Comparison of ENCODE assay signal across 28 mouse cellular contexts in the genomic region with DNA sequence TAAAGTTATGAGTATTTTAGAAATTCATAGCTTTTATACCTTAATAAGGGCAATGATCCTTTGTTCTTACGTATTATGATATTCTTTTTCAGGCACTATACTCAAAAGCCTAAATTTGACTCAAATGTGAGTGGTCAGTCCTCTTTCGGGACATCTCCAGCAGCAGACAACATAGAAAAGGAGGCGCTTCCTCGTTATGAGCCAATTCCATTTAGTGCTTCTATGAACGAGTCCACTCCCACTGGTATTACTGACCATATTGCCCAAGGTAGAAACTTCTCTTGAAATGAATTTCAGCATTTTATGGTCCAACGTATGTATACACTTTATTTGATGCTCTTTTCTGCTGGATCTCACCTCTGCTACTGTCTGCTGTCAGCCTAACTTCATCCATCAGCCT. TPM values are rescaled to one million over a fixed set of nuclear protein-coding genes. Genes with fewer than 3 reads are reported as not detected.
DNase-seq lines count a peak whose midpoint lies in the region; ATAC-seq and TF ChIP-seq lines count a peak whose summit lies in the region.
"Had no signal": no experiment of that assay in that cellular context is flagged by ENCODE, and none has a peak within 500 bp of the region (broad histone marks: within the 10 kb centered on the region; RNA-seq: fewer than 3 reads in every experiment).

No protein-coding gene starts in this region.

- H3K9ac ChIP-seq in kidney, embryonic 16.5 days (replicated peaks; ENCODE audit: low read length) = no peak overlapping the region
- no peak overlapping the region for H3K9ac ChIP-seq in liver, embryonic 13.5 days
- no peak overlapping the region for H3K9ac ChIP-seq in liver, postnatal 0 days (replicated peaks)
- no peak overlapping the region for H3K9ac ChIP-seq in midbrain, embryonic 11.5 days (ENCODE audit: low read length)
- H3K9ac ChIP-seq in midbrain, embryonic 15.5 days = no peak overlapping the region
- H3K9ac ChIP-seq: embryonic facial prominence, embryonic 13.5 days; embryonic facial prominence, embryonic 15.5 days; forebrain, embryonic 12.5 days had no signal

- no peaks in the 10 kb centered on the region for H3K4me1 ChIP-seq in kidney, embryonic 16.5 days (ENCODE audit: insufficient read depth, low read length)
- peaks cover 40% of the 10 kb centered on the region for H3K4me1 ChIP-seq in liver, embryonic 13.5 days (replicated peaks)
- H3K4me1 ChIP-seq in liver, postnatal 0 days (ENCODE audit: insufficient read depth) = peaks cover 5% of the 10 kb centered on the region; the same call in 1 of the 2 replicates
- H3K4me1 ChIP-seq in midbrain, embryonic 11.5 days (ENCODE audit: control insufficient read depth, insufficient read depth, low read length) = no peaks in the 10 kb centered on the region
- H3K4me1 ChIP-seq in midbrain, embryonic 15.5 days = no peaks in the 10 kb centered on the region
- peaks cover 1% of the 10 kb centered on the region; the same call in 1 of the 2 replicates for H3K4me1 ChIP-seq in brown adipose tissue, adult 24 weeks (ENCODE audit: control insufficient read depth, insufficient read depth, insufficient read length, low read length)
- H3K4me1 ChIP-seq: embryonic facial prominence, embryonic 13.5 days; embryonic facial prominence, embryonic 15.5 days; forebrain, embryonic 10.5 days; forebrain, embryonic 12.5 days had no signal

- no peak overlapping the region for H3K4me2 ChIP-seq in kidney, embryonic 16.5 days (replicated peaks; ENCODE audit: low read depth, low read length)
- H3K4me2 ChIP-seq in liver, embryonic 13.5 days = no peak overlapping the region
- no peak overlapping the region for H3K4me2 ChIP-seq in liver, postnatal 0 days (ENCODE audit: low read depth, low read length)
- H3K4me2 ChIP-seq in midbrain, embryonic 11.5 days = no peak overlapping the region
- H3K4me2 ChIP-seq in midbrain, embryonic 15.5 days = no peak overlapping the region
- H3K4me2 ChIP-seq: embryonic facial prominence, embryonic 13.5 days; embryonic facial prominence, embryonic 15.5 days; forebrain, embryonic 12.5 days had no signal

- ATAC-seq in kidney, embryonic 16.5 days (ENCODE audit: low FRiP score, low TSS enrichment) = no peak
- ATAC-seq in liver, embryonic 13.5 days (ENCODE audit: low read depth) = no peak
- no peak for ATAC-seq in liver, postnatal 0 days
- ATAC-seq in midbrain, embryonic 11.5 days (ENCODE audit: low FRiP score) = no peak
- ATAC-seq in midbrain, embryonic 15.5 days (replicated peaks) = no peak
- ATAC-seq: activated CD4-positive, CD25-positive, alpha-beta regulatory T cell, adult 4 months; forebrain, embryonic 14.5 days; forebrain, embryonic 16.5 days; Patski had no signal

- H3K4me3 ChIP-seq in kidney, embryonic 16.5 days (ENCODE audit: low read length) = no peak overlapping the region
- no peak overlapping the region for H3K4me3 ChIP-seq in liver, embryonic 13.5 days (replicated peaks)
- no peak overlapping the region for H3K4me3 ChIP-seq in liver, postnatal 0 days (ENCODE audit: low read depth, low read length)
- H3K4me3 ChIP-seq in midbrain, embryonic 11.5 days (ENCODE audit: low read depth, low read length) = no peak overlapping the region
- no peak overlapping the region for H3K4me3 ChIP-seq in midbrain, embryonic 15.5 days
- H3K4me3 ChIP-seq in brown adipose tissue, adult 24 weeks (ENCODE audit: insufficient read depth, low read depth, low read length) = no peak overlapping the region
- H3K4me3 ChIP-seq: embryonic facial prominence, embryonic 13.5 days; embryonic facial prominence, embryonic 15.5 days; erythroblast, embryonic 14.5 days; forebrain, embryonic 10.5 days; forebrain, embryonic 12.5 days had no signal

- TF ChIP-seq EP300 in liver, postnatal 0 days (IDR thresholded peaks at IDR 0.05; ENCODE audit: low read depth) = no peak

- no peak for TF ChIP-seq CTCF in liver, postnatal 0 days (IDR thresholded peaks at IDR 0.05; ENCODE audit: low read depth)

- 94% methylated on average over 6 of the region's 6 CpGs for WGBS in kidney, embryonic 16.5 days
- WGBS in liver, embryonic 13.5 days (ENCODE audit: insufficient replicate concordance) = 89% methylated on average over 6 of the region's 6 CpGs
- WGBS in liver, postnatal 0 days (ENCODE audit: insufficient replicate concordance) = 93% methylated on average over 6 of the region's 6 CpGs
- 96% methylated on average over 6 of the region's 6 CpGs for WGBS in midbrain, embryonic 11.5 days
- 96% methylated on average over 6 of the region's 6 CpGs for WGBS in midbrain, embryonic 15.5 days

- no peaks in the 10 kb centered on the region for H3K27me3 ChIP-seq in kidney, embryonic 16.5 days (ENCODE audit: insufficient read depth, low read length)
- no peaks in the 10 kb centered on the region for H3K27me3 ChIP-seq in liver, embryonic 13.5 days
- H3K27me3 ChIP-seq in liver, postnatal 0 days (ENCODE audit: insufficient read depth, low read length) = no peaks in the 10 kb centered on the region
- H3K27me3 ChIP-seq in midbrain, embryonic 11.5 days (ENCODE audit: control insufficient read depth, insufficient read depth, low read length) = no peaks in the 10 kb centered on the region
- H3K27me3 ChIP-seq in midbrain, embryonic 15.5 days (replicated peaks) = no peaks in the 10 kb centered on the region
- H3K27me3 ChIP-seq: embryonic facial prominence, embryonic 13.5 days; embryonic facial prominence, embryonic 15.5 days; forebrain, embryonic 12.5 days; Patski had no signal

- 0 out of 2 replicates have a peak overlapping the region, but pooled peaks have one; percentile 7 for H3K27ac ChIP-seq in kidney, embryonic 16.5 days (ENCODE audit: low read length)
- 0 out of 2 replicates have a peak overlapping the region, but pooled peaks have one; percentile 27 for H3K27ac ChIP-seq in liver, embryonic 13.5 days
- no peak overlapping the region for H3K27ac ChIP-seq in liver, postnatal 0 days (ENCODE audit: low read depth)
- no peak overlapping the region for H3K27ac ChIP-seq in midbrain, embryonic 11.5 days (ENCODE audit: low read depth, low read length)
- no peak overlapping the region for H3K27ac ChIP-seq in midbrain, embryonic 15.5 days
- H3K27ac ChIP-seq in brown adipose tissue, adult 24 weeks (replicated peaks; ENCODE audit: low read depth, low read length) = peak overlapping the region; percentile 24; the same call in 1 of the 2 replicates
- H3K27ac ChIP-seq: embryonic facial prominence, embryonic 13.5 days; embryonic facial prominence, embryonic 15.5 days; forebrain, embryonic 10.5 days; forebrain, embryonic 12.5 days had no signal

- H3K9me3 ChIP-seq in kidney, embryonic 16.5 days (ENCODE audit: low read length) = no peaks in the 10 kb centered on the region
- no peaks in the 10 kb centered on the region for H3K9me3 ChIP-seq in liver, embryonic 13.5 days (replicated peaks)
- H3K9me3 ChIP-seq in liver, postnatal 0 days (ENCODE audit: low read length) = no peaks in the 10 kb centered on the region
- H3K9me3 ChIP-seq in midbrain, embryonic 11.5 days (ENCODE audit: control insufficient read depth, low read length) = no peaks in the 10 kb centered on the region
- H3K9me3 ChIP-seq in midbrain, embryonic 15.5 days = no peaks in the 10 kb centered on the region
- H3K9me3 ChIP-seq: embryonic facial prominence, embryonic 13.5 days; embryonic facial prominence, embryonic 15.5 days; forebrain, embryonic 10.5 days; forebrain, embryonic 12.5 days; G1E had no signal

- H3K36me3 ChIP-seq in kidney, embryonic 16.5 days (ENCODE audit: insufficient read depth, low read length) = peaks cover 62% of the 10 kb centered on the region
- H3K36me3 ChIP-seq in liver, embryonic 13.5 days = peaks cover 80% of the 10 kb centered on the region
- H3K36me3 ChIP-seq in liver, postnatal 0 days (replicated peaks; ENCODE audit: insufficient read depth, low read length) = peaks cover 73% of the 10 kb centered on the region
- peaks cover 30% of the 10 kb centered on the region for H3K36me3 ChIP-seq in midbrain, embryonic 11.5 days (ENCODE audit: control insufficient read depth, insufficient read depth, low read length)
- peaks cover 54% of the 10 kb centered on the region for H3K36me3 ChIP-seq in midbrain, embryonic 15.5 days (replicated peaks)

- DNase-seq in kidney, adult 11 months = no peak
- no peak for DNase-seq in liver, embryonic 13.5 days
- no peak for DNase-seq in liver, postnatal 0 days
- peak; percentile 75 for DNase-seq in midbrain, embryonic 11.5 days (ENCODE audit: low spot score, missing footprints)
- DNase-seq in spleen, postnatal 36 days (ENCODE audit: low spot score in 2 of 2) = no peak
- DNase-seq: adrenal gland, adult 8-10 months; adrenal gland, postnatal 14 days; adrenal gland, postnatal 36 days; cerebellum, adult 11 months; cerebellum, adult 18-20 months; cerebellum, adult 8-10 months; cerebellum, adult 9-11 months; cerebellum, postnatal 14 days; cerebellum, postnatal 36 days; embryo, embryonic 11 days had no signal

RNA-seq across cellular contexts. Expression of gene Ociad1, which starts 13.9 kb away (rescaled TPM):
- polyA plus RNA-seq in kidney, embryonic 16.5 days (2015; fragmentation: Nextera tagmentation; extraction: Ambion mirVana) = 244 and 281 TPM in 2 replicates
- polyA plus RNA-seq in liver, embryonic 13.5 days (2015; fragmentation: Nextera tagmentation; extraction: Ambion mirVana) = 144 and 158 TPM in 2 replicates
- polyA plus RNA-seq in liver, postnatal 0 days (2015; fragmentation: Nextera tagmentation; extraction: Ambion mirVana) = 98.7 and 105 TPM in 2 replicates
- 159 and 168 TPM in 2 replicates for polyA plus RNA-seq in midbrain, embryonic 11.5 days (2014; fragmentation: Nextera tagmentation; extraction: Ambion mirVana)
- 320 and 321 TPM in 2 replicates for polyA plus RNA-seq in midbrain, embryonic 15.5 days (2015; fragmentation: Nextera tagmentation; extraction: Ambion mirVana)
- 384 and 403 TPM in 2 replicates for polyA plus RNA-seq in brown adipose tissue, adult 24 weeks (2012; ENCODE audit: insufficient read depth, insufficient read length, missing spikeins)

RNA-seq across cellular contexts. Expression of gene Ociad2, which starts 34.3 kb away (rescaled TPM):
- polyA plus RNA-seq in kidney, embryonic 16.5 days (2015; fragmentation: Nextera tagmentation; extraction: Ambion mirVana) = 11.4 and 11.8 TPM in 2 replicates
- polyA plus RNA-seq in liver, embryonic 13.5 days (2015; fragmentation: Nextera tagmentation; extraction: Ambion mirVana) = 5.3 and 6.0 TPM in 2 replicates
- polyA plus RNA-seq in liver, postnatal 0 days (2015; fragmentation: Nextera tagmentation; extraction: Ambion mirVana) = 1.2 and 2.0 TPM in 2 replicates
- polyA plus RNA-seq in midbrain, embryonic 11.5 days (2014; fragmentation: Nextera tagmentation; extraction: Ambion mirVana) = 13.5 and 15.5 TPM in 2 replicates
- polyA plus RNA-seq in midbrain, embryonic 15.5 days (2015; fragmentation: Nextera tagmentation; extraction: Ambion mirVana) = 25.3 and 27.3 TPM in 2 replicates
- polyA plus RNA-seq in brown adipose tissue, adult 24 weeks (2012; ENCODE audit: insufficient read depth, insufficient read length, missing spikeins) = 11.5 and 14.2 TPM in 2 replicates
- polyA plus RNA-seq: erythroblast, embryonic 14.5 days; G1E had no signal

RNA-seq across cellular contexts. Expression of gene Fryl, which starts 50.1 kb away (rescaled TPM):
- polyA plus RNA-seq in kidney, embryonic 16.5 days (2015; fragmentation: Nextera tagmentation; extraction: Ambion mirVana) = 27.9 and 30.1 TPM in 2 replicates
- 44.2 and 44.5 TPM in 2 replicates for polyA plus RNA-seq in liver, embryonic 13.5 days (2015; fragmentation: Nextera tagmentation; extraction: Ambion mirVana)
- 22.8 and 25.8 TPM in 2 replicates for polyA plus RNA-seq in liver, postnatal 0 days (2015; fragmentation: Nextera tagmentation; extraction: Ambion mirVana)
- polyA plus RNA-seq in midbrain, embryonic 11.5 days (2014; fragmentation: Nextera tagmentation; extraction: Ambion mirVana) = 39.0 and 42.5 TPM in 2 replicates
- 45.2 and 47.5 TPM in 2 replicates for polyA plus RNA-seq in midbrain, embryonic 15.5 days (2015; fragmentation: Nextera tagmentation; extraction: Ambion mirVana)
- polyA plus RNA-seq in brown adipose tissue, adult 24 weeks (2012; ENCODE audit: insufficient read depth, insufficient read length, missing spikeins) = 9.4 and 25.3 TPM in 2 replicates

Comparison
In these comparisons a context has a peak if more than half of its experiments do, and no peak if none do; other contexts are left out.
1. H3K27ac ChIP-seq: peak in kidney, embryonic 16.5 days (single experiment), liver, embryonic 13.5 days (single experiment) and brown adipose tissue, adult 24 weeks (single experiment); none in liver, postnatal 0 days (single experiment), midbrain, embryonic 11.5 days (single experiment) and midbrain, embryonic 15.5 days (single experiment).